Mouse (Mus musculus): ENCODE measurements around the gene Hist2h2ac. TPM values are rescaled to one million over a fixed set of nuclear protein-coding genes. Genes with fewer than 3 reads are reported as not detected.
"Not testable (repeated sequence)": the region's sequence is repeated elsewhere in the genome, so short reads cannot be mapped to it uniquely, and the experiment has no call there.

Hist2h2ac gene
- total RNA-seq, 2 experiments from 2014 or later: 47.6 to 77.3 TPM

DNA sequence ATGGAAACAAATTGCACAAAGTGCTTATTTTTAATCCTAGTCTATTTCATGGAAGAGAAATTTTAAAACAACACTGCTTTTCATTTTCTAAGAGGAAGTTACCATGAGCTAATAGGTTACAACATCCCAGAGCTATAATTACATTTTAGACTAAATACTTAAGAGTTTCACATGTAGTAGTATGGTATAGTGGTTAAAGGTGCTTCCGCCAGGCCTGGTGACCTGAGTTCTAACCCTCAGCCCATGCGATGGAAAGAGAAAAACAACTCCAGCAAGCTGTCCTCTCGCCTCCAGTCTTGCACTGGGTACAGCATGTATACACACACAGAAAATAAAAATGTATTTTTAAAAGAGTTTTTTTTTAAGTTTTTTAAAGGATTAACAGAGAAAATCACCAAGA, 31.1 kb upstream of the Hist2h2ac start:
- intact Hi-C loops (cut with DNase I): loop anchor here (10.0 kb wide), 1 partner anchor 47 kb away; no protein-coding TSS in a partner anchor

GRCm38 (mm10) chr3:96250890-96251289, 30.2 kb upstream of the Hist2h2ac start:
- intact Hi-C loops (cut with DNase I): loop anchor here (10.0 kb wide), 1 partner anchor 46 kb away; no protein-coding TSS in a partner anchor
- no peak for DNase-seq

More for the DNA sequence above, 31.1 kb upstream of the Hist2h2ac start:
- no peak for DNase-seq

GRCm38 (mm10) chr3:96249034-96249345, 28.3 kb upstream of the Hist2h2ac start:
- DNase-seq: no peak
- intact Hi-C loops (cut with DNase I): no loop called here

GRCm38 (mm10) chr3:96248141-96249033, 27.7 kb upstream of the Hist2h2ac start:
- no peak for DNase-seq
- intact Hi-C loops (cut with DNase I): no loop called here

DNA sequence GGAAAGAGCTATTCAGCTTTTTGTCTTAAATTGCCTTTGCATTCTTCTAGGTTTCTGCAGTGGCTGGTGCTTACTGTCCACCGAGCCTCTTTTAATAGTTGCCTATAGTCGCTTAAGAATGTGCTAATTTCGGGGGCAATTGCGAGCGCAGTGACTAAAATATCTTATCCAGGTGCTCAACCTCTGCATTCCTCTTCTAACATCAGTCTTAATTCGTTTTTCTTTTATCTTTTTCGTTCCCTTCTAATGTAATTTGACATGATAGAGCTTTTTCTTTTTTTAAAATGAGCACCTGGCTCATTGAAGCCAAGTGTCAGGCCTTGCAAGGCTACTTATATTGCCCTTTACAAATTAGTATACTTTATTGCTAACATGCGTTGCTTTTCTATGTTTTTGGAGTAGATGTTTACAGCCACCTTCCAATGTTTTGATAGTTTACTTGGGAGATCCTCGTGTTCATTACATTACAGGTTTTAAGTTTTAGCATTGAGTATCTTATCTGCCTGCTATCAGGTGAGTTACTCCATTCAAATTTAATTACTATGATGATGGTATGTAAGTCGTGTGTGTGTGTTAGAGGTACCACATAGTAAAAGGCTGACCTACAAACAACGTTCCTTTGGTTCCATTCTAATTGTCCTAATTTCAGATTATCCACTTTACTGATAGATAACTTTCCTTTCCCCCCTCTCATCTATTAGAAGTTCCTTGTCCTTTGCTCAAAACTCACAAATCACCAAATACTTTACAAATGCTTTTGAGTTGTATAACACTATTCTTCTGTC, 26.9 kb upstream of the Hist2h2ac start:
- DNase-seq: no peak
- intact Hi-C loops (cut with DNase I): loop anchor here (2.0 kb wide), 1 partner anchor 15 kb away; the partner anchor contains the start of gene Hist2h4

GRCm38 (mm10) chr3:96246427-96246856, 25.8 kb upstream of the Hist2h2ac start, which contains the start of gene Hist2h3c1:
TSS of gene Hist2h3c1 (plus strand) at chr3:96246685.
- intact Hi-C loops (cut with DNase I): loop anchor here (2.0 kb wide), 1 partner anchor 16 kb away; the partner anchor contains the start of gene Hist2h4
- not testable (repeated sequence) for DNase-seq

DNA sequence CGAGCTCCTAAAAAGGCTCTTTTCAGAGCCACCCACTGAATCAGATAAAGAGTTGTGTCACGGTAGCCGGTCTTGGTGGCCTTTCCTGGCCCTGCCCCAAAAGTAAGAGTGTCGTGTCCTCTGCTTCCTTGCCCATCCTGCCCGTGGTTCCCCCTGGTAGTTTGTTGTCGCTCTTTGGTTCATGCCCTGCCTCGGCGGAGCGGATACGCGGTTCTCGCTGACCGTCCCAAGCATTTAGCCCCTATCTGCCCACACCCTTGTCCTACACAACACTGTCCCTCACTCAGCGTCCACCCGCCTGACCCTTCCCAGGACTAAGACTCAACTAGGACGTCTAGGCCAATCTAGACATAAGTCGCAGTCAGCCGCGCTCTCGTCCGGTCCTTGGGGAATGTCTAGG, 25.3 kb upstream of the Hist2h2ac start:
- DNase-seq: not testable (repeated sequence)

GRCm38 (mm10) chr3:96245003-96245886, 24.6 kb upstream of the Hist2h2ac start, which contains the start of gene Hist2h2aa1:
TSS of gene Hist2h2aa1 (plus strand) at chr3:96245497.
- intact Hi-C loops (cut with DNase I): not testable (repeated sequence)
- peak; percentile 83 to 85 for DNase-seq

More for the DNA sequence above, 25.3 kb upstream of the Hist2h2ac start:
- intact Hi-C loops (cut with DNase I): loop anchor here (2.0 kb wide), 1 partner anchor 17 kb away; the partner anchor contains the start of gene Hist2h4

DNA sequence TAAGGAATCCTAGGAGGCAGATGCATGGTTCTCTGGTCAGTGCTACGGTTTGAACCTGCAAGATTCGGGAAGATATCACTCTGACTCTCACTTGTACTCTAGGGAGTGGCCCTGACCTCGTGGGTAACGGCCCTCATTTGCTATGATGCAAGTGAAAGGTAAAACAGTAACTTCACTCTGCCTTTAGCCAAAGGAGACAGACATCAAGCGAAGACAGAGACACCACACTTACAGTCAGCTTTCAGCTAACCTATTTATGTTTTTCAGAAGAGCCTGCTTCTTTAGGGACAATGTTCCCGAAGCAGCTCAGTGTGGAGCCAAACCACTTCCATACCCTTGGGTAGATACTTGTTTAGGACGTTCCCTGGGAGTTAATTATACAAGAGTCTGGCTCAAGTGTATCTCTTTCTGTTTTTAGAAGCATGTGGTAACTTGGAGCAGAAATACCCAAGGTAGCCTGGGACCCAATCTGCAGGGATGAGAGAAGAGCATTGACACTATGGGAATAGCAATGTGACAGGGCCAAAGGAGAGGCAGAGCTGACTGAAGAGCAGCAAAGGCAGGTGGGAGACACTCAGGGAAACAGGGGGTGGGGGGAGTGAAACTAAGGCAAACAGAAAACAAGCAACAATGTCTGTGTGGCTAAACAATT, 23.4 kb upstream of the Hist2h2ac start:
- no peak for DNase-seq
- intact Hi-C loops (cut with DNase I): no loop called here

GRCm38 (mm10) chr3:96240799-96241197, 20.1 kb upstream of the Hist2h2ac start:
- no peak for DNase-seq
- intact Hi-C loops (cut with DNase I): no loop called here

DNA sequence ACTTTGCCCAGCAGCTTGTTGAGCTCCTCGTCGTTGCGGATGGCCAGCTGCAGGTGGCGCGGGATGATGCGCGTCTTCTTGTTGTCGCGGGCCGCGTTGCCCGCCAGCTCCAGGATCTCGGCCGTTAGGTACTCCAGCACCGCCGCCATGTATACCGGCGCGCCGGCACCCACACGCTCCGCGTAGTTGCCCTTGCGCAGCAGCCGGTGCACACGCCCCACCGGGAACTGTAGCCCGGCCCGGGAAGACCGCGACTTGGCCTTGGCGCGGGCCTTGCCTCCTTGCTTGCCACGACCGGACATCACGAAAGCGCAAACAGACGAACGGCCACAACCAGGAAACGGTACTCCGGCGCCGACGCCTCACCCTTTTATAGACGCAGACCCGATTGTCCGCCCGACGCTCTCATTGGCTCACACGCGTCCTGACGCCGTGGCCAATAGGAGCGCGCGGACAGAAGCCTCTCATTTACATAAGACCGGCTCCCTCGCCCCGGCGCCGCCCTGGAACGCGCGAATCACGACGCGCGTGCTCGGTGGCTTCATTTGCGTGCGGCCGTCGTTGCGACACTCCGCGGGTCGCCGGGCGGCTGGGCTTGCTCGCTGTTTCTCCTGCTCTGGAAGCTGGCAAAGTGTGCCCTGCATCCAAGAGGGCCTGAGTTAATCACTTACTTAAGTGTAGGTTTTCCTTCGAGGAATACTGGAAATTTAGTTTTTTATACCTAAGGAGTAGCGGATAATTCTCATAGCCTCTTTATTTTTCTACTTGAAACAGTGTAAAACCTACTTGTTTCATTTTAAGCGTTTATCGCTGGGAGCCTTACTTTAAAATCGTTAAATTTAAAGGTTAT, 19.5 kb upstream of the Hist2h2ac start, which contains the start of gene Hist2h2aa2:
Hist2h2aa2 (minus strand) TSS at position 328 of the 850 bp plus-strand sequence.
- intact Hi-C loops (cut with DNase I): not testable (repeated sequence)
- DNase-seq: peak; percentile 92 to 95

DNA sequence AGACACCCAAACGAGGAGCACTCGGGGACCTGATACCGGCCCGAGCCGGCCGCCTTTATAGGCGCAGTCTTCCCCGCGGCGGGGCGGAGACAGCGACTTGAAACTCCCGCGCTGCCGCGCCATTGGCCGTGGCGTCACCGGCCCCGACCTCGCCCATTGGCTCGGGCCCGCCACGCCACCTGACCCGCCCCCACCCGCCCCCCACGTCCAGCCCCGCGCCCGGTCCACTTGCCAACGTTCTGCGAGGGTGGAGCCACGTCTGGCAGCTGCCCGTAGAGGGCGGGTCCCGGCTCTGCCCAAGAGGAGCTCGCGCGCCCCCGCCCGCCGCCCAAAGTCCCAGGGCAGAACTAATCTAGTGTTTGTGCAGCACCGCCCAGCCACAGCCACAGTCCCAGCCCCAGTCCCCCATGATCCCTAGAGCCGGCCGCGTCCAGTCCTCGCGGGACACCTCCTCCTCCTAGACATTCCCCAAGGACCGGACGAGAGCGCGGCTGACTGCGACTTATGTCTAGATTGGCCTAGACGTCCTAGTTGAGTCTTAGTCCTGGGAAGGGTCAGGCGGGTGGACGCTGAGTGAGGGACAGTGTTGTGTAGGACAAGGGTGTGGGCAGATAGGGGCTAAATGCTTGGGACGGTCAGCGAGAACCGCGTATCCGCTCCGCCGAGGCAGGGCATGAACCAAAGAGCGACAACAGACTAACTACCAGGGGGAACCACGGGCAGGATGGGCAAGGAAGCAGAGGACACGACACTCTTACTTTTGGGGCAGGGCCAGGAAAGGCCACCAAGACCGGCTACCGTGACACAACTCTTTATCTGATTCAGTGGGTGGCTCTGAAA, 18.5 kb upstream of the Hist2h2ac start, which contains the start of gene Hist2h3c2:
Hist2h3c2 (minus strand) TSS at position 174 of the 840 bp plus-strand sequence.
- peak; percentile 42 to 44 for DNase-seq
- intact Hi-C loops (cut with DNase I): not testable (repeated sequence)

GRCm38 (mm10) chr3:96237904-96238511, 17.3 kb upstream of the Hist2h2ac start:
- intact Hi-C loops (cut with DNase I): loop anchor here (2.0 kb wide), 1 partner anchor 15 kb away; no protein-coding TSS in a partner anchor
- DNase-seq: no peak

DNA sequence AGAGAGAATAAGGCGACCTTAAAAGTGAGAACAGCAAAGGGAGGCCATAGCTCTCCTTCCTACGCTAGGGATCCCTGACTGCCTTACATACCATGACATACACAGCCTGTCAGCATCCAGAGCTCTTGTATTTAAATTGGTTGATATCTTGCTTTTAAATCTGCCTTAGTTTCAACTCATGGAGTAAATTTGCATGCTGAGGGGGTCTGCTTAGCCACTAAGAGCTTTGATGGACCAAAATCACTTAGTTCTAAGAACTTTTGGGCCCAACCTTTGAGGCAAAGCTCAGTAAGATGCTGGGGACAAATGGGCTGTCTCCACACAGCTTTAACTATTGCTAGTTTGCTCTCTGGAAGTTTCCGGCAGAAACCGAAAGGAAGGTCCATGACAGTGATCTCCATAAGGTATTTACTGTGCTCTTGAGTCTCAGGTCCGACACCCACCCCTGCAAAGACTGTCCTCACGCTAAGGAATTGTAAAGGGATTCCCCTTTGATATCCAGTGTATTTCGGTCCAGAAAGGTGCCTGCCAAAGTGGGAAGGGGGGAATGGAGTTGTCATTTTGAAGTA, 16.7 kb upstream of the Hist2h2ac start:
- intact Hi-C loops (cut with DNase I): loop anchor here (2.0 kb wide), 1 partner anchor 15 kb away; no protein-coding TSS in a partner anchor

DNA sequence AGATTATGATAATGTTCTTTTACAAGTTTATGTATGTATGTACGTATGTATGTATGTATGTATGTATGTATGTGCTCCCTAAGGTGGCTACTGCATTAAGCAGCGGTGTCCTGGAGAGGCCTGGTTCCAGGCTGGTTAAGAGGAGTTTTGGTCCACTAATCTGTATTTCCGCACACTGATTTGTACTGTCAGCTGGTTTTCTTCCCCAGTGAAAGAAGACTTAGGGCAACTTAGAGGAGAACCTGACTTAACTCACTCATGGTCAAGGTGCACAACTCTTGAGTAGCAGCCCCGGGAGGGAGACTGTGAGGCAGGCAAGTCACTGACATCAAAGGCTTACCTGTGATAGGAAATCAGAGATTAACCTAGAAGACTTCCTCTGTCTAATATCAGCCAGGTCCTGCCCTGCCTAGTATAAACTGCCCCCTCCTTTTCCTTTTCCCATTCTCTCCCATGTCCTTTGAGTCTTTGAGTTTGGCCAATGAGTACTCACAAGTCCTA, 16.2 kb upstream of the Hist2h2ac start:
- no peak for DNase-seq
- intact Hi-C loops (cut with DNase I): loop anchor here (2.0 kb wide), 1 partner anchor 14 kb away; no protein-coding TSS in a partner anchor

More for the DNA sequence above, 16.7 kb upstream of the Hist2h2ac start:
- no peak for DNase-seq

- intact Hi-C loops (cut with DNase I): loop anchor here (2.0 kb wide), 1 partner anchor 13 kb away; no protein-coding TSS in a partner anchor
- no peak for DNase-seq
These were observed 15.2 kb upstream of the Hist2h2ac start for GRCm38 (mm10) chr3:96235836-96236235.
